Mouse (Mus musculus): ENCODE data around the gene Tcte1. TPM values are rescaled to one million over a fixed set of nuclear protein-coding genes. Genes with fewer than 3 reads are reported as not detected.

The Tcte1 gene
- polyA plus RNA-seq, 1 experiment from 2014 or later: not detected

- Histone ChIP-seq H3K4me1 (replicated peaks; ENCODE audit: control insufficient read depth, insufficient read depth, low read length) (no peaks in the 10 kb centered on the region), H3K4me3 (ENCODE audit: low read depth, low read length) (no peak overlapping the region), H3K9me3 (ENCODE audit: control insufficient read depth) (no peaks in the 10 kb centered on the region), H3K36me3 (ENCODE audit: control insufficient read depth, insufficient read depth) (peaks cover 7% of the 10 kb centered on the region; the same call in 1 of the 2 replicates), H3K27me3 (replicated peaks; ENCODE audit: control insufficient read depth, insufficient read depth, low read length) (no peaks in the 10 kb centered on the region), H3K4me2 (replicated peaks; ENCODE audit: low read depth) (no peak overlapping the region), H3K9ac (ENCODE audit: low read depth, low read length) (no peak overlapping the region), H3K27ac (ENCODE audit: low read depth, low read length) (no peak overlapping the region)
- TF ChIP-seq CTCF (IDR thresholded peaks at IDR 0.05; ENCODE audit: low read depth): peak; percentile 81
- WGBS: 58% methylated on average over 6 of the region's 6 CpGs
- no peak for ATAC-seq
These were observed 59.6 kb downstream of the Tcte1 start for GRCm38 (mm10) chr17:45582715-45583355.

- 55% methylated on average over 12 of the region's 12 CpGs for WGBS
- H3K9me3 ChIP-seq (ENCODE audit: control insufficient read depth): no peaks in the 10 kb centered on the region
- H3K27me3 ChIP-seq (replicated peaks; ENCODE audit: control insufficient read depth, insufficient read depth, low read length): no peaks in the 10 kb centered on the region
- H3K9ac ChIP-seq (ENCODE audit: low read depth, low read length): no peak overlapping the region
- no peak for TF ChIP-seq CTCF (IDR thresholded peaks at IDR 0.05; ENCODE audit: low read depth)
- ATAC-seq: peak; percentile 25; the same call in 1 of the 2 replicates
- peaks cover 19% of the 10 kb centered on the region; the same call in 1 of the 2 replicates for H3K36me3 ChIP-seq (ENCODE audit: control insufficient read depth, insufficient read depth)
- no peak overlapping the region for H3K4me3 ChIP-seq (ENCODE audit: low read depth, low read length)
- H3K4me1 ChIP-seq (replicated peaks; ENCODE audit: control insufficient read depth, insufficient read depth, low read length): no peaks in the 10 kb centered on the region
- peak overlapping the region; percentile 68 for H3K27ac ChIP-seq (ENCODE audit: low read depth, low read length)
- H3K4me2 ChIP-seq (replicated peaks; ENCODE audit: low read depth): peak overlapping the region; percentile 25; the same call in 1 of the 2 replicates
These were observed 61.1 kb downstream of the Tcte1 start for GRCm38 (mm10) chr17:45584096-45584896.

- Histone ChIP-seq H3K36me3 (ENCODE audit: control insufficient read depth, insufficient read depth) (peaks cover 27% of the 10 kb centered on the region; the same call in 1 of the 2 replicates), H3K4me3 (ENCODE audit: low read depth, low read length) (no peak overlapping the region), H3K27ac (ENCODE audit: low read depth, low read length) (peak overlapping the region; percentile 68), H3K9ac (ENCODE audit: low read depth, low read length) (no peak overlapping the region), H3K27me3 (replicated peaks; ENCODE audit: control insufficient read depth, insufficient read depth, low read length) (no peaks in the 10 kb centered on the region), H3K4me2 (replicated peaks; ENCODE audit: low read depth) (peak overlapping the region; percentile 25; the same call in 1 of the 2 replicates), H3K9me3 (ENCODE audit: control insufficient read depth) (no peaks in the 10 kb centered on the region), H3K4me1 (replicated peaks; ENCODE audit: control insufficient read depth, insufficient read depth, low read length) (no peaks in the 10 kb centered on the region)
- 32% methylated on average over 14 of the region's 14 CpGs for WGBS
- peak; percentile 92 for TF ChIP-seq CTCF (IDR thresholded peaks at IDR 0.05; ENCODE audit: low read depth)
- ATAC-seq: peak; percentile 34
These were observed 61.9 kb downstream of the Tcte1 start for GRCm38 (mm10) chr17:45584939-45585678.

- WGBS: 72% methylated on average over 23 of the region's 23 CpGs
- no peak for TF ChIP-seq CTCF (IDR thresholded peaks at IDR 0.05; ENCODE audit: low read depth)
- H3K9me3 ChIP-seq (ENCODE audit: control insufficient read depth): no peaks in the 10 kb centered on the region
- peak overlapping the region; percentile 68 for H3K27ac ChIP-seq (ENCODE audit: low read depth, low read length)
- H3K4me3 ChIP-seq (ENCODE audit: low read depth, low read length): no peak overlapping the region
- ATAC-seq: no peak
- no peaks in the 10 kb centered on the region for H3K4me1 ChIP-seq (replicated peaks; ENCODE audit: control insufficient read depth, insufficient read depth, low read length)
- H3K27me3 ChIP-seq (replicated peaks; ENCODE audit: control insufficient read depth, insufficient read depth, low read length): no peaks in the 10 kb centered on the region
- H3K36me3 ChIP-seq (ENCODE audit: control insufficient read depth, insufficient read depth): peaks cover 29% of the 10 kb centered on the region; the same call in 1 of the 2 replicates
- no peak overlapping the region for H3K9ac ChIP-seq (ENCODE audit: low read depth, low read length)
- H3K4me2 ChIP-seq (replicated peaks; ENCODE audit: low read depth): no peak overlapping the region
These were observed 62.7 kb downstream of the Tcte1 start for GRCm38 (mm10) chr17:45585725-45586448.

GRCm38 (mm10) chr17:45586449-45586837 is 63.2 kb downstream of the Tcte1 start:
- Histone ChIP-seq H3K4me1 (replicated peaks; ENCODE audit: control insufficient read depth, insufficient read depth, low read length) (no peaks in the 10 kb centered on the region), H3K4me3 (ENCODE audit: low read depth, low read length) (no peak overlapping the region), H3K36me3 (ENCODE audit: control insufficient read depth, insufficient read depth) (peaks cover 29% of the 10 kb centered on the region; the same call in 1 of the 2 replicates), H3K9me3 (ENCODE audit: control insufficient read depth) (no peaks in the 10 kb centered on the region), H3K9ac (ENCODE audit: low read depth, low read length) (no peak overlapping the region), H3K4me2 (replicated peaks; ENCODE audit: low read depth) (no peak overlapping the region), H3K27ac (ENCODE audit: low read depth, low read length) (peak overlapping the region; percentile 41; the same call in 1 of the 2 replicates), H3K27me3 (replicated peaks; ENCODE audit: control insufficient read depth, insufficient read depth, low read length) (no peaks in the 10 kb centered on the region)
- ATAC-seq: no peak
- peak; percentile 63 for TF ChIP-seq CTCF (IDR thresholded peaks at IDR 0.05; ENCODE audit: low read depth)
- 97% methylated on average over 3 of the region's 3 CpGs for WGBS

Measured in intestine, postnatal 0 days (tissue).